Comparison of ENCODE assay signal across 13 mouse cellular contexts in the genomic region with DNA sequence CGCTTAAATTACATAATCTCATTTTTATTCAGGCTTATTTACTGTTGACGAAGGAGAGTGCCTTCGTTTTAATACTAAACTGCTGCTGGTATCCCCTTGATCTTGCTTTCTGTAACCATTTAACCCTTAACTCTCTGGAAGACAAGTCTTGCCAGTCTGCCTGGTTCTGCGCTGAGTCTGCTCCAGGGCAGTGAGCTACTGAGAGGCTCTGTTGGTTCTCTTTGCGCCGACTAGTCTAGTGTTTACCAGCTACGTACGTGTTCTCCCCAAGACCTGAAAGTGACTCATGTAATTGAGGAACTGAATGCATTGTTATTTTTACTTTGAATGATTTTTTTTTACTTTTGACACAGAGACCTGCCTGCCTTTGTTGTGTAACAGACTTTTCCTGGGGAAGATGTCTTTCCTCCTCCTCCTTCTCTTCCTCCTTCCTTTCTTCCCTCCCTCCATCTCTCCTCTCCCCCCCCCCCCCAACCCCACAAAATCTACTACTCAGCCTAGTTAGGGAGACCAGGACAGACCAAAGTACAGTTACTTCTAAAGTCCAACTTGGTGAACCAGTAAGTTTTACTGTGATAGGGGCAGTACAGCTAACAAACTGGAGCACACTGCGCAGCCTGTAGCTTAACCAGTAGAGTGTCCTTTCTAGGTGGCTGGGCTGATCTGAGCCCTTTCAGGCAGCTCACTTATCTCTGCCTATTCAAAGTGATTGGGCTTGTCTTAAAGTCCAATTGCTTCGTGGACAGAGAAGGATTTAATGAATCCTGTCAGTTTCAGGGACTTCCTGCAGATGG. TPM values are rescaled to one million over a fixed set of nuclear protein-coding genes. Genes with fewer than 3 reads are reported as not detected.
DNase-seq lines count a peak whose midpoint lies in the region; ATAC-seq and TF ChIP-seq lines count a peak whose summit lies in the region.
"Had no signal": no experiment of that assay in that cellular context is flagged by ENCODE, and none has a peak within 500 bp of the region (broad histone marks: within the 10 kb centered on the region; RNA-seq: fewer than 3 reads in every experiment).

No protein-coding gene starts in this region.

- H3K27me3 ChIP-seq in liver, postnatal 0 days (ENCODE audit: insufficient read depth, low read length), result no peaks in the 10 kb centered on the region
- H3K27me3 ChIP-seq: hindbrain, embryonic 15.5 days; limb, embryonic 15.5 days; megakaryocyte, embryonic 14.5 days had no signal

- no peak overlapping the region for H3K9ac ChIP-seq in liver, postnatal 0 days (replicated peaks)
- H3K9ac ChIP-seq: hindbrain, embryonic 15.5 days; limb, embryonic 15.5 days had no signal

- intact Hi-C loops in gastrocnemius, postnatal 14 days (cut with DNase I; ENCODE audit: low total_unique reads), result no loop called here

- no peak for DNase-seq in liver, postnatal 0 days
- no peak for DNase-seq in liver
- DNase-seq in B cell, adult 2 months, result peak; percentile 54 to 63
- DNase-seq in gastrocnemius, postnatal 14 days, result no peak
- DNase-seq in cerebellum, postnatal 14 days, result no peak
- DNase-seq: cerebellum, adult 9-11 months; thymus, postnatal 25 days had no signal

- H3K9me3 ChIP-seq in liver, postnatal 0 days (ENCODE audit: low read length), result no peaks in the 10 kb centered on the region
- H3K9me3 ChIP-seq: hindbrain, embryonic 15.5 days; limb, embryonic 15.5 days; megakaryocyte, embryonic 14.5 days had no signal

- peak overlapping the region; percentile 40; the same call in 1 of the 2 replicates for H3K27ac ChIP-seq in liver, postnatal 0 days (ENCODE audit: low read depth)
- H3K27ac ChIP-seq: hindbrain, embryonic 15.5 days; limb, embryonic 15.5 days had no signal

- ATAC-seq in liver, postnatal 0 days, result no peak
- peak; percentile 71 for ATAC-seq in common myeloid progenitor, adult 5-6 weeks (replicated peaks; ENCODE audit: low read depth, poor library complexity, severe bottlenecking)
- peak; percentile 84 for ATAC-seq in megakaryocyte, adult 5-6 weeks (ENCODE audit: poor library complexity, severe bottlenecking)
- ATAC-seq in activated CD4-positive, CD25-positive, alpha-beta regulatory T cell, adult 4 months, result no peak

- H3K36me3 ChIP-seq in liver, postnatal 0 days (replicated peaks; ENCODE audit: insufficient read depth, low read length), result no peaks in the 10 kb centered on the region
- H3K36me3 ChIP-seq: hindbrain, embryonic 15.5 days; limb, embryonic 15.5 days had no signal

- H3K4me2 ChIP-seq in liver, postnatal 0 days (ENCODE audit: low read depth, low read length), result no peak overlapping the region
- H3K4me2 ChIP-seq: hindbrain, embryonic 15.5 days; limb, embryonic 15.5 days had no signal

- no peak for TF ChIP-seq CTCF in liver, postnatal 0 days (IDR thresholded peaks at IDR 0.05; ENCODE audit: low read depth)

- 57% methylated on average over 10 of the region's 10 CpGs for WGBS in liver, postnatal 0 days (ENCODE audit: insufficient replicate concordance)

- no peak for TF ChIP-seq EP300 in liver, postnatal 0 days (IDR thresholded peaks at IDR 0.05; ENCODE audit: low read depth)

- H3K4me1 ChIP-seq in liver, postnatal 0 days (ENCODE audit: insufficient read depth), result peaks cover 24% of the 10 kb centered on the region

- H3K4me3 ChIP-seq in liver, postnatal 0 days (ENCODE audit: low read depth, low read length), result no peak overlapping the region
- H3K4me3 ChIP-seq: hindbrain, embryonic 15.5 days; limb, embryonic 15.5 days; megakaryocyte, embryonic 14.5 days had no signal

RNA-seq across cellular contexts. Expression of gene Elovl5, which starts 18.9 kb away (rescaled TPM):
- polyA plus RNA-seq in liver, postnatal 0 days (2015; fragmentation: Nextera tagmentation; extraction: Ambion mirVana), result 107 and 112 TPM in 2 replicates
- 61.5 and 75.8 TPM in 2 replicates for total RNA-seq in common myeloid progenitor, adult 5-6 weeks (2017)
- 45.0 and 49.3 TPM in 2 replicates for total RNA-seq in megakaryocyte, adult 5-6 weeks (2015)
- total RNA-seq in megakaryocyte, adult 5-6 weeks (2017), result 52.0 and 52.8 TPM in 2 replicates
- total RNA-seq in gastrocnemius, postnatal 14 days (2021), result 10 to 100 TPM; 21.7 to 23.4 TPM
- polyA plus RNA-seq in activated CD4-positive, CD25-positive, alpha-beta regulatory T cell, adult 4 months (2017; shearing (Covaris generic)), result 100 to 1,000 TPM; 149 to 155 TPM

Comparison
In these comparisons a context has a peak if more than half of its experiments do, and no peak if none do; other contexts are left out.
1. ATAC-seq: peak in common myeloid progenitor, adult 5-6 weeks (single experiment) and megakaryocyte, adult 5-6 weeks (single experiment); none in liver, postnatal 0 days (single experiment) and activated CD4-positive, CD25-positive, alpha-beta regulatory T cell, adult 4 months (single experiment).
2. DNase-seq: peak in B cell, adult 2 months (2 of 2); none in liver, postnatal 0 days (single experiment), liver (single experiment), gastrocnemius, postnatal 14 days (single experiment) and cerebellum, postnatal 14 days (0 of 2).